19 mouse cellular contexts compared by ENCODE assay signal in genomic region chr3:153453127-153454049, GRCm38 (mm10).
A peak's percentile ranks its signal among the peaks of the same experiment; 100 is the strongest.
DNase-seq lines count a peak whose midpoint lies in the region; TF ChIP-seq lines count a peak whose summit lies in the region.
"Had no signal": no experiment of that assay in that cellular context is flagged by ENCODE, and none has a peak within 500 bp of the region (broad histone marks: within the 10 kb centered on the region; RNA-seq: fewer than 3 reads in every experiment).

No protein-coding gene starts in this region.

- peaks cover 10% of the 10 kb centered on the region; the same call in 1 of the 2 replicates for H3K36me3 ChIP-seq in ES-Bruce4 (ENCODE audit: control insufficient read depth, insufficient read depth, low read length, poor library complexity, severe bottlenecking)
- peaks cover 0 to 21% of the 10 kb centered on the region in 2 experiments; a peak in 2 of 4 replicates for H3K36me3 ChIP-seq in MEL (ENCODE audit: control insufficient read depth in 1 of 2, insufficient read depth in 2 of 2, low read length in 2 of 2)
- H3K36me3 ChIP-seq in thymus, adult 2 months (ENCODE audit: control insufficient read depth, insufficient read depth, low read length) = no peaks in the 10 kb centered on the region
- H3K36me3 ChIP-seq: heart, embryonic 10.5 days; hindbrain, embryonic 13.5 days had no signal

- no peak for TF ChIP-seq POLR2A in ES-Bruce4 (IDR thresholded peaks at IDR 0.05; ENCODE audit: insufficient read depth, low read length)
- TF ChIP-seq POLR2A in MEL (IDR thresholded peaks at IDR 0.05; ENCODE audit: control insufficient read depth in 1 of 2, insufficient read depth in 1 of 2, low read depth in 1 of 2, low read length in 2 of 2, poor library complexity in 1 of 2) = peak in 1 of 2 experiments; percentile 62; a peak in 2 of 4 replicates
- no peak for TF ChIP-seq POLR2A in thymus, adult 2 months (IDR thresholded peaks at IDR 0.05; ENCODE audit: control insufficient read depth, extremely low read depth, insufficient read depth, low read length, poor library complexity)

- H3K9me3 ChIP-seq in ES-Bruce4 (replicated peaks; ENCODE audit: control insufficient read depth, insufficient read depth, low read length, poor library complexity, severe bottlenecking) (no peaks in the 10 kb centered on the region), MEL (replicated peaks; ENCODE audit: insufficient read depth, low read length) (no peaks in the 10 kb centered on the region)
- H3K9me3 ChIP-seq: embryonic facial prominence, embryonic 10.5 days; forebrain, embryonic 13.5 days; heart, embryonic 10.5 days; hindbrain, embryonic 13.5 days; intestine, embryonic 15.5 days had no signal

- TF ChIP-seq EP300 in ES-Bruce4 (IDR thresholded peaks at IDR 0.05; ENCODE audit: insufficient read depth, low read depth, low read length) (no peak), MEL (IDR thresholded peaks at IDR 0.05; ENCODE audit: low read depth in 1 of 2, low read length in 2 of 2) (no peak)

- DNase-seq in 3134 (ENCODE audit: extremely low read depth, insufficient read length, low spot score) (peak; percentile 69), MEL (ENCODE audit: low read depth, low spot score) (peak; percentile 90), ZHBTc4 (ENCODE audit: low read depth, low spot score) (peak; percentile 91)
- DNase-seq in heart, adult 8-10 months (ENCODE audit: low spot score) = no peak
- no peak for DNase-seq in heart, postnatal 25 days (ENCODE audit: low spot score)
- DNase-seq in thymus, adult 2 months = no peak
- DNase-seq: adrenal gland, postnatal 14 days; cerebellum, adult 18-20 months; cerebellum, postnatal 10 days; forebrain, postnatal 0 days; gastrocnemius, postnatal 25 days; heart, postnatal 10 days; kidney, adult 2 months had no signal

- H3K27ac ChIP-seq in ES-Bruce4 (ENCODE audit: insufficient read depth, low read length) (peak overlapping the region; percentile 91; the same call in 1 of the 2 replicates), MEL (ENCODE audit: control insufficient read depth, low read depth, low read length) (peak overlapping the region; percentile 85)
- no peak overlapping the region for H3K27ac ChIP-seq in thymus, adult 2 months (ENCODE audit: control insufficient read depth, insufficient read depth, low read length)
- H3K27ac ChIP-seq: embryonic facial prominence, embryonic 10.5 days; forebrain, embryonic 13.5 days; heart, embryonic 10.5 days; hindbrain, embryonic 13.5 days; intestine, embryonic 15.5 days had no signal

- H3K79me2 ChIP-seq in MEL (ENCODE audit: control insufficient read depth, insufficient read depth, low read length, poor library complexity) = peaks cover 8% of the 10 kb centered on the region

- H3K9ac ChIP-seq in ES-Bruce4 (ENCODE audit: low read depth, poor library complexity, severe bottlenecking) (peak overlapping the region; percentile 70), MEL (ENCODE audit: control insufficient read depth, low read depth, low read length, poor library complexity, severe bottlenecking) (peak overlapping the region; percentile 75)
- H3K9ac ChIP-seq: forebrain, embryonic 13.5 days; forebrain, postnatal 0 days; hindbrain, embryonic 13.5 days; intestine, embryonic 15.5 days had no signal

- 95% methylated on average over 7 of the region's 7 CpGs for WGBS in thymus, adult 2 months

- H3K4me1 ChIP-seq in ES-Bruce4 (ENCODE audit: control insufficient read depth, insufficient read depth, low read length) (peaks cover 2% of the 10 kb centered on the region), MEL (ENCODE audit: control insufficient read depth in 1 of 2, insufficient read depth in 2 of 2, low read length in 2 of 2) (peaks cover 13 to 39% of the 10 kb centered on the region in 2 experiments)
- H3K4me1 ChIP-seq in thymus, adult 2 months (replicated peaks; ENCODE audit: control insufficient read depth, insufficient read depth, low read length) = no peaks in the 10 kb centered on the region
- H3K4me1 ChIP-seq: embryonic facial prominence, embryonic 10.5 days; heart, embryonic 10.5 days; intestine, embryonic 15.5 days had no signal

- TF ChIP-seq CTCF in ES-Bruce4 (IDR thresholded peaks at IDR 0.05; ENCODE audit: low read depth, low read length) = no peak
- no peak for TF ChIP-seq CTCF in MEL (IDR thresholded peaks at IDR 0.05 in 2 of 3, conservative IDR thresholded peaks at IDR 0.05 in 1 of 3; ENCODE audit: control insufficient read depth in 1 of 3, insufficient read depth in 1 of 3, low read depth in 2 of 3, low read length in 3 of 3, poor library complexity in 1 of 3, severe bottlenecking in 1 of 3)
- no peak for TF ChIP-seq CTCF in thymus, adult 2 months (IDR thresholded peaks at IDR 0.05; ENCODE audit: borderline replicate concordance, control insufficient read depth, extremely low read depth, insufficient read depth, low read length, poor library complexity)

- H3K27me3 ChIP-seq in ES-Bruce4 (ENCODE audit: control insufficient read depth, insufficient read depth, low read length, poor library complexity, severe bottlenecking) = no peaks in the 10 kb centered on the region
- no peaks in the 10 kb centered on the region for H3K27me3 ChIP-seq in MEL (ENCODE audit: control insufficient read depth in 1 of 2, insufficient read depth in 2 of 2, low read length in 2 of 2)
- H3K27me3 ChIP-seq in thymus, adult 2 months (ENCODE audit: control insufficient read depth, insufficient read depth, low read length) = no peaks in the 10 kb centered on the region
- H3K27me3 ChIP-seq: forebrain, embryonic 13.5 days; hindbrain, embryonic 13.5 days; intestine, embryonic 15.5 days had no signal

- intact Hi-C loops in heart, postnatal 25 days (cut with DNase I) = no loop called here

- H3K4me3 ChIP-seq in ES-Bruce4 (ENCODE audit: low read depth, low read length) = peak overlapping the region; percentile 94
- H3K4me3 ChIP-seq in MEL (ENCODE audit: control insufficient read depth in 1 of 2, insufficient read depth in 1 of 2, low read depth in 2 of 2, low read length in 2 of 2) = peak overlapping the region; percentile 66 to 89
- H3K4me3 ChIP-seq in thymus, adult 2 months (ENCODE audit: control insufficient read depth, insufficient read depth, low read length) = no peak overlapping the region
- H3K4me3 ChIP-seq: embryonic facial prominence, embryonic 10.5 days; forebrain, embryonic 13.5 days; heart, embryonic 10.5 days; hindbrain, embryonic 13.5 days; intestine, embryonic 15.5 days had no signal

- TF ChIP-seq RAD21 in MEL (IDR thresholded peaks at IDR 0.05; ENCODE audit: low read depth, low read length) = no peak

TF ChIP-seq in MEL, 35 proteins besides CTCF, POLR2A, EP300 and RAD21:
- TF ChIP-seq RCOR1 (IDR thresholded peaks at IDR 0.05; ENCODE audit: low read depth, low read length) (no peak), CHD2 (IDR thresholded peaks at IDR 0.05; ENCODE audit: low read length) (peak; percentile 53), ZMIZ1 (IDR thresholded peaks at IDR 0.05; ENCODE audit: low read depth, low read length) (no peak), ZNF384 (IDR thresholded peaks at IDR 0.05; ENCODE audit: low read depth, low read length) (no peak), MAX (IDR thresholded peaks at IDR 0.05; ENCODE audit: low read length) (peak; percentile 45; the same call in 1 of the 2 replicates), SMC3 (IDR thresholded peaks at IDR 0.05; ENCODE audit: low read depth, low read length) (no peak), ZKSCAN1 (IDR thresholded peaks at IDR 0.05; ENCODE audit: low read depth, low read length) (no peak), NELFE (IDR thresholded peaks at IDR 0.05; ENCODE audit: low read depth, low read length) (peak; percentile 59; the same call in 1 of the 2 replicates), POLR2AphosphoS2 (IDR thresholded peaks at IDR 0.05; ENCODE audit: low read length) (peak; percentile 58; the same call in 1 of the 2 replicates), HCFC1 (IDR thresholded peaks at IDR 0.05; ENCODE audit: low read depth, low read length) (peak; percentile 70), BHLHE40 (IDR thresholded peaks at IDR 0.05; ENCODE audit: borderline replicate concordance, low read depth, low read length) (no peak), MAZ (IDR thresholded peaks at IDR 0.05; ENCODE audit: low read depth, low read length) (no peak), TBP (IDR thresholded peaks at IDR 0.05; ENCODE audit: low read depth, low read length) (peak; percentile 76), E2F4 (IDR thresholded peaks at IDR 0.05; ENCODE audit: borderline replicate concordance, low read depth, low read length) (no peak), MEF2A (IDR thresholded peaks at IDR 0.05; ENCODE audit: extremely low read depth, insufficient replicate concordance, low read depth, low read length, poor library complexity, severe bottlenecking) (no peak), ELF1 (IDR thresholded peaks at IDR 0.05; ENCODE audit: low read depth, low read length) (peak; percentile 77), USF1 (IDR thresholded peaks at IDR 0.05; ENCODE audit: low read depth, low read length) (no peak), JUND (IDR thresholded peaks at IDR 0.05; ENCODE audit: low read depth, low read length) (no peak), SIN3A (IDR thresholded peaks at IDR 0.05; ENCODE audit: low read length) (no peak; the same call in 1 of the 2 replicates), GATA1 (IDR thresholded peaks at IDR 0.05; ENCODE audit: low read depth, low read length) (no peak), MYC (IDR thresholded peaks at IDR 0.05; ENCODE audit: low read depth, low read length) (no peak; the same call in 1 of the 2 replicates), MYB (IDR thresholded peaks at IDR 0.05; ENCODE audit: low read depth, low read length) (no peak), MXI1 (IDR thresholded peaks at IDR 0.05; ENCODE audit: low read depth, low read length) (peak; percentile 44)

Comparison
In these comparisons a context has a peak if more than half of its experiments do, and no peak if none do; other contexts are left out.
1. DNase-seq: peak in 3134 (single experiment), MEL (single experiment) and ZHBTc4 (single experiment); none in heart, adult 8-10 months (single experiment), heart, postnatal 25 days (single experiment) and thymus, adult 2 months (single experiment).